Mouse (Mus musculus) large intestine, adult 2 months (tissue): ENCODE data around the gene Podxl. TPM values are rescaled to one million over a fixed set of nuclear protein-coding genes. Genes with fewer than 3 reads are reported as not detected.

ENCODE experiments used
- DNase-seq: peaks from one replicate; pipeline ENCODE4 v3.0.0-alpha.2; 2012; ENCODE audit warnings: low read depth, low spot score
- WGBS: fragments of 180-500 bp; shearing (Covaris S2); methylation state at CpG from one replicate; pipeline ENCODE4 v1.1.7; 2018; 5-methylcytosine and 5-hydroxymethylcytosine counted together
- polyA plus RNA-seq: library from polyadenylated mRNA; depleted of rRNA; stranded (reverse); fragments of >200 nt; gene quantifications from 2 replicates; pipeline ENCODE4 v1.2.3, GENCODE M21; 2012; rRNA removed

The Podxl gene
- 8.8 and 12.1 TPM in 2 replicates for polyA plus RNA-seq

DNA sequence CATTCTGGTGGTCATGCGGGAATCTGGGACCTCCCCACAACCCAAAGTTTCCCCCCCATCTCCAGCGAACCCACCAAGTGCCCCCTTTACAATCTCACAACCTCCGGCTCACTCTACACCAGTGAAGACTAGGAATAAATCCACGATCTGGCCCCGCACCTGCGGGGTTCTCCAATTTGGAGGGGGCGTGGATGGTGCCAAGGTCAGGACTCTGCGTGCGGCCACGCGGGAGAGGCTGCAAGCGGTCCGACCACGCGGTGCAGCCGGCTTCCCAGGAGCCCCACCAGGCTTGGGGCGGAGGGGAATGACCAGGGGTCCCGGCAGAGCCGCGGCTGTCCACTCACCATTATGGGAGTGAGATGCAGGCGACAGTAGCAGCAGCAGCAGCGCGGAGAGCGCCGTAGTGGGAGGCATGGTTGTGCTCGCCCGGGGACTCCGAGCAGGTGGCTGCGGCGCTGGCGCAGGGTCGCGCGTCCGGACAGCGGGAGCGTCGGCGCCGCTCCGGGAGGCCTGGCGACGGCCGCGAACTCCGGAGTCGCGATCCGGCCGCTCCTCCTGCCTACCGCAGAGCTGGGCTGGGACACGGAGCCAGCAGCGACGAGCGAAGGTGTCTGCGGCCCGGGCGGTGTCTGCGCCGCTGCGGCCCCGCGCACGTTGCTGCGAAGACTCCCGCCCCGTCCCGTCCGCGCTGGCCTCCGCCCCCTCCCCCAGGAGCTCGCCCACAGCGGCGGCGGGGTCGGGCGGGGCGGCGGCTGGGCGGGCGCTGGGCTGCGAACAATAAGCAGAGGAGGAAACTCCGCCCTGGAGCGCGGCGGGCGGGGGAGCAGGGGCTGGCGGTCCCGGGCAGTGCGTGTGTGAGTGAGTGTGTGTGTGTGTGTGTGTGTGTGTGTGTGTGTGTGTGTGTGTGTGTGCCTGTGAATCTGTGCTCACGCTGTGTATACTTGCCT is at the start of gene Podxl:
Gene Podxl (minus strand): TSS at position 747 of the 947 bp plus-strand sequence.
- DNase-seq: no peak

DNA sequence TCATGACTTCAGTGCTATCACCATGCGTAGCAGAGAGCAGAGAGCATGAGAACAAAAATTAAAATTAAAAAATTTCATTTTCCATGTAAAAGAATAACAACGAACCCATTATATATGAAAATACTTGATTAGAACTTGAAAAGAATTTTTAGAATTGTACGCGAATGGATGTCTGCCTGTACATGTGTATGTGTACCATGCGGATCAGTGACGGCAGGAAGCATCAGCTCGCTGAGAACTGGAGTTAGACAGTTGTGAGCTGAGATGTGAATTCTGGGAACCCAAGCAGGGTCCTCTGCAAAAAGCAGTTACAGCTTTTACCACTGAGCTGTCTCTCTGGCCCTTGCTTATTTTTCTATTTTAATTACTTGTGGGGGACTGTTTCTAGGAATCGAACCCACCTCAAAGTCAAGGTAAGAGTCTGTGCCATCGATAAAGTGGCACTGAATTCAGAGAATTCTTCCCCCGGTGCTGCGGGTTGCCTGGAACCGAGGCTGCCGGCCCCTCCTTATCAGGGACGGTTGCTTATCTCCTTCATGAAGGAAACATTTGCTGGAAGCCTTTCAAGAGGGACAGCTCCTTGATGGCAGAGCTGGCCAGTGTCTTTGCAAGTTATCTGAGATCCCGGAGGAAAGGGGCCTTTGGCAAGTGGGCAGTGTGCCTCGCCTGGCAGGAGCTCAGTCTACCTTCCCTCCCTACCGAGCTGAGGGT is 48.9 kb upstream of the Podxl start:
- DNase-seq: no peak

More for the DNA sequence above, at the start of gene Podxl:
- 1% methylated on average over 86 of the region's 91 CpGs for WGBS

DNA sequence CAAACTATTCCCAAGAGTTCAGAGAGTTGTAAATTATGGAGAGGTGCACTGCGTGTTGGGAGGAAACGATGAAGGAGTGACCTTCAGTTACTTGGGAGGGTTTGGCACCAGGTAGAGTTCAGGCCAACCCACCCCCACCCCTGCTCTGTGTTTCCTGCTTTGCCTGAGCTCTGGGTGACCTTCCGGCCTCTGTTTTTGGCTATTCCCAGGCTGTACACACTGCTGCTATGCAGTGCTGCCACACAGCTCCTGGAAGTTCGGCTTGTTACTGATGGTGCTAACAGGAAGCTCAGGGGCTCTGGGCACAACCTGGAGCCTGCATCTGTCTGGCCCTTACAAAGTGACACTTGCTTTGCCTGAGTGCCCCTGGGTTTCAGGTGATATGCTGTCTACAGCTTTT is 42.6 kb upstream of the Podxl start:
- DNase-seq: no peak
- 64% methylated on average over 4 of the region's 4 CpGs for WGBS

More for the DNA sequence above, 48.9 kb upstream of the Podxl start:
- 63% methylated on average over 17 of the region's 17 CpGs for WGBS

DNA sequence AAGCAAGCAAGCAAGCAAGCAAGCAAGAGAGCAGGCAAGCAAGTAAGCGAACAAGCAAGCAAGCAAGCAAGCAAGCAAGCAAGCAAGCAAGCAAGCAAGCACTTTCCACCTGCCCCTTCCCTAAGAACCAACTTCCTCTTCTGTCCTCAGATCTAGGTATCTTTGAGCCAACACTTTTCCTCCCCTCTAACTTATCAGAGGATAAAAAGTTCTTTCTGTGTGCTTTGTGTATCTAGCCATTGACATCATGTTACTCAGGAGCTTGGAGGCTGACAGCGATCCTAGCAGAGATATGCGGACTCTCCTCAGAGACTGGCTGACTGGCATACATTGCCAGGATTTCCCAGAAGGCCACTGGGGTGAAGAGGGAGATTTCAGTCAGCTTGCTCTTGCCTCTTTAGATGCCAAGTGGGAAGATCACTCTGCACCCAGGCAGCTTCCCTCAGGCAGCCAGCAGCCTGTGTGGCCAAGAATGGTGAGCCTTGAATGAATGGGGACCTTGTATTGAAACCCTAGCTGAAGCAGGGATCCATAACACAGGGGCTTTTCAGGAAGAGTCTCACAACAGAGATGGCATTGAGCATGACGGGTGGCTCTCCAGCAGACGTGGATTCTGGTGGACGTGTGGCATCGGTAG is 41.0 kb upstream of the Podxl start:
- 92% methylated on average over 7 of the region's 7 CpGs for whole genome bisulfite sequencing
- DNase-seq: no peak

DNA sequence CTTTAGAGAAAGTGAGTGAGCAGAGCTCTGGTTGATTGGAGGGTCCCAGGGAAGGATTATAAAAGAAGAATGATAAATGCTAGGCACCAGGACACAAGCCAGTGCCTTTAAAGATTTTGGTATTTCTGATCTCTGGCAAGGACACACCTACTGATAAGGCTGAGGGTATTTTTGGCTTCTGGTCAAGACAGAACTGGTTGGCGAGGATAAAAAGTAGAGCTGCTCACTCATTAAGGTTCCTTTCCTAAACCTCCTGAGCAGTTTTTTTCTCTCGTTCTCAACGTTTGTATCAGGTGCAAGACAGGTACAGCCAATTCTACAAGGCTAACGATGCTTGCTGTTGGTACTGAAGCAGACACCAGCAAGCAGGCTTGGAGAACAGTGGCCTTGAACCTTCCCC is 38.7 kb upstream of the Podxl start:
- WGBS: 39% methylated on average over 4 of the region's 4 CpGs
- no peak for DNase-seq

DNA sequence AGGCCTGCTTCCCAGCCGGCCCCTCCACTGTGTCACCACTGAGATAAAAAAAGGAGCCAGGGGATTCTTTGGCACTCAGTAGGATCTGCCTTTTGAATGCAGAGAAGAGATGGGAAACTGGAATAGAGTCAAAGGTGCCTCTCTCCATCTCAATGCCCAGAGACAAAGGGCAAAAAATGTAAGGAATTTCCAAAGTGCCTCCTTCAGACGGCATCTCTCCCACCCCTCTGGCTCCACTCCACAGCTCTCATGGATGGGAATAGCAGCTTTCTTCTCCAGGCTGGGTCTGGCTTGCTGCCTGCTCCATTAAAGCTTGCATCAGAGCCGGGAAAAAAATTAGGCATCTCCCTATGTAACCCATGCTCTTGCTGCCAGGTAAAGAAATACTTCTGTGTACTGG is 37.4 kb upstream of the Podxl start:
- WGBS: 41% methylated on average over 3 of the region's 3 CpGs
- no peak for DNase-seq

DNA sequence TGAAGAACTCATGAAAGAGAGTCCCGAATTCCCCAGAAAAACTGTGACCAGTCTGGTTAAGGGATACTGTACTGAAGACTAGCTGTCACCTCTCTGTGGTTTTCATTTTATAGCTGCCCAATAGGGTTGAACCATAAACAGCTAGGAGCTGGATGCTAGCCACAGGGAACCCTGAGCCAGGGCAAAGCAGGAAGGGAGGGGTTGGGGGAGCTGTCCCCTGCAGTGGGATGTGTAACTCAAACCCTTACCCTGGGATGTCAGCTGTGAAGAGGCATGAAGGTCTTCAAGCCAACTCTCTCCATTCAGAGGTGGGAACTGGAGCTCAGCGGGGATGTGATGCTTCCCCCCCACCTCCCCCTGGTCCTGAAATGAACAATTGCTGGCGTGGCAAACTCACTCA is 36.1 kb upstream of the Podxl start:
- no peak for DNase-seq
- 36% methylated on average over 3 of the region's 3 CpGs for WGBS

DNA sequence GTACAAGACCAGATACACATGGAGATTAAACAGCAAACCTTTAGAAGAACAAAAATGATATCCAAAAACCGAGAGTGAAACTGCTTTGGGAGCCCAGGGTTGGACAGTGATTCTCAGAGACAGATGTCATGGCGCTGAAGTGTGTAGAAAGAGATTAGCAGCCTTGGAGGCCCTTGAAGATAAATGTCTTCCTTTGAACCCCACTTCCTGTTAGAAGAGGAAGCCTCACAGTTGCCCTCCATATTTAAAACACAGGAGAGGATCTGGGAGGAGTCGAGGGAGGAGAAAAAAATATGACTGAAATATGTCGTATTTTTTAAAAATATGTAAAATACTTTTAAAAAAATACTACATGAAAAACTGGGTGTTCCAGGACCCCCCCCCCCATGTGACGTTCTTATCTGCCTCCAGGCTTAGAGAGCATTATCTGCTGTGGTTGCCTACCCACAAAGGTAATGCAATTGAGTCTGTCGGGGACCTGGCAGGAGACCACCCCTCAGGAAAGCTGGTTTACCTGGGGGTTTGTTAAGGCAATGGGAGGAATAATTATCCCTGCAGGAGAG is 34.6 kb upstream of the Podxl start:
- 75% methylated on average over 6 of the region's 6 CpGs for WGBS
- DNase-seq: no peak

DNA sequence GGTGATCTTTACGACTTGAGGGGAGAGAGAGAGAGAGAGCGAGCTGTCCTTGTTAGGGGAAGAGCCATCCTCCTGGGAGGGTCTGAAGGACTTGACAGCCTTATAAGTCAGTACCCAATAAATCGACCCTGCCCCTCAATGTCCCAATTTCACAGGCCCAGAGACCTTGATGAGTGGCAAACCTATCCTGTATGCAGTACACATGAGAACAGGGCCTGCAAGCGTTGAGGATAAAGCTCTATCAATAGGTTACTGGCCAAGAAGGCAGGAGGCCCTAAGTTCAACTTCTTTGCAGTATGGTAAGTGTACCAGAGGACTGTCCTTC is 33.3 kb upstream of the Podxl start:
- 29% methylated on average over 4 of the region's 4 CpGs for WGBS

DNA sequence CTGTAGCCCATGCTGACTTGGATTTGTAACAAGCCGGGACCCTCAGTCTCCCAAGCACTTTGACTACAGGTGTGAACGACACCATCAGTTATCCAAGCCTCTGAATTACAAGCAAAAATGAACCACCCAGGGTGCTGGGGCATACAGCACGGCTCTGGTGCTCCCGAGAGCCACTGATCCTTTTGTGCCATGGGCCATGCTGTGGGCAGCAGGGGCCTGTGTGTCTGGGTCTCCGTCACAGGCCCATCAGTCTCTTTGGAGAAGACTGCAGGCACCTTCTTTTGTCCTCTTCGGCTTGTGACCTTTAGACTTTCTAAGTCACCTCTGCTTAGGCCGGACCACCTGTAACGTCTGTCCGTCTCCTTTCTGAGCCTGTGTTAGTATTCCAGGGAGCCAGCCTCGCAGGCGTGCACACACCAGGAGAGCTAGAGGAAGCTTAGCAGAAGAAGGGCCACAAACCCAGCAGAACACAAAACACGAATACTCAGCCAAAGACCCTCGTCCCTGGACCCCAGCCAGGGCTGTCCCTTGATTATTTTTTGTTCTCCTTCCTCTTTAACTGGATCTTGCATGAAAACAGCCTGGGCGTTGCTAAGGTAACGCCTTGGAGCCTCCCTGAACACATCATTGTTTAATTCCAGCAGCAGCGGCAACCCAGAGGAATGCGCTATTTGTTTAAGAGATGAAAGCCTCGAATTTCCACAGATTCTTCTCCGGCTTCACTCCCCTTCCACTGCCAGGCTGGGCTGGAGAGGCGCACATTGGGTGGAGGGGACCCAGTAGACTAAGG is 32.8 kb upstream of the Podxl start:
- DNase-seq: no peak
- 28% methylated on average over 20 of the region's 20 CpGs for WGBS

More for the DNA sequence above, 33.3 kb upstream of the Podxl start:
- DNase-seq: no peak

DNA sequence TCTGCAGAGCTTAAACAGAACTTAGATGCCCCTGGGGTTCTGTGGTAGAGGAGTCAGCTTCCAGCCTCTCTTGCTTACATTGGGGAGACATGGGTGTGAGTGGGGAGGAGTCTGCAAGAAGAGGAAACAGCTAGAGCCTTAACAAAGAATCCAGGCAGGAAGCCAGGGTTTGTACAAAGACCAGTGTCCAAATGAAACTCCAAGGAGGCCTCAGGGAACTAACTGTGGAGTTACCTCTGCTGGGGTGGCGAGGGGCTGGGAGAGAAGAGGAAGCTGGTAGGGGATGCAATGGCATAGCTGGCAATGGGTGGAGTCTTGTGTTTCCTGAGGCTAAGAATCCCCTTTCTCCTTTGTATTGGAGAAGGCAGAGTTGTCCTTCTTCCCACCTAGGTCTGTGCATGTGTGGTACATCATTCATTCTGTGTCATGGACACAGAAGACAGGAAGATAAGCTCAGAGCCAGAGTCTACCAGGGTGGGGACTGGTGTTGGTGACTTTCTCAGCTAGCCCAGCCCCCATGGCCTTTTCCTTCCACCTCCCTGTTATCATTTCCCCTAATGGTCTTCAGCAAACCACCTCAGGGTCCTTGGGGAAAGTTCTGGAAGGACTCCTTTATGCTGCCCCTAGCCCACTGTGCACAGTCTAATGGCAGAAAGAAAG is 28.9 kb upstream of the Podxl start:
- WGBS: 28% methylated on average over 1 of the region's 1 CpGs
- no peak for DNase-seq

DNA sequence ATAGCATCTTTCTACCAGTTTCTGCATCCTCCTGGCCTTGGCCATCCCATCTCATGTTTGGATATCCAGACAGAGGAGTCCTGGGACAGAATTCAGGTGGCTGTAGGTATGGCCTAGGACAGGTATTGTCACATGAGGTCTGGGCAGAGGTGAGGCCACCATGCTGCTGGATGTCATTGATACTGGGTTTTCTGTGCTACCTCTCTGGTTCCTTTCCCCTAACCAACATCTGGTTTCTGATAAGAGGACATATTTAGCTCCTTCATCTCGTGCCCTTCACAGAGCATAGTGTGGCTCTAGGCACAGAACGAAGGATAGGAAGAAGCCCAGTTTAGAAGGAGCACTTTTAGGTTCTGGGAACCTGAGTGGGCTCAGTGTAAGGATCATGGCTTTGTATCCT is 28.3 kb upstream of the Podxl start:
- WGBS: 65% methylated on average over 2 of the region's 2 CpGs
- DNase-seq: no peak

DNA sequence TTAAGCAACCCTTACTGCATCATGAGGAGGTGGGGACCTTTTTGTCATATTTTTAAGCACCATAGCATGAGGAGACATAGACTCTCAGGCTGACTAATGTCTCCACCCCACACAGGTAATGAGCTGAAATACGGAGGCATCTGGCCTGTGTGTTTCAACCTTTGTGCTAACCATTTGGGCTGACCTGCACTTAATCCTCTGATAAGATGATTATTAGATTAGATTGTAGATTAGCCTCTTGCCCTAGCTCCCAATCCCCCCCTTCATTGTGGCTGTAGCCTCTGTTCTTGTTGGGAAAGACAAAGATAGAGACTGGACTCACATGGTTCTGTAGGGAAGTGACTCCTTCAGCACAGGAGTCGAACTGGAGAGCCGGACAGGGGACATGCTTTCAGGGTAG is 27.9 kb upstream of the Podxl start:
- 75% methylated on average over 3 of the region's 3 CpGs for WGBS
- no peak for DNase-seq

DNA sequence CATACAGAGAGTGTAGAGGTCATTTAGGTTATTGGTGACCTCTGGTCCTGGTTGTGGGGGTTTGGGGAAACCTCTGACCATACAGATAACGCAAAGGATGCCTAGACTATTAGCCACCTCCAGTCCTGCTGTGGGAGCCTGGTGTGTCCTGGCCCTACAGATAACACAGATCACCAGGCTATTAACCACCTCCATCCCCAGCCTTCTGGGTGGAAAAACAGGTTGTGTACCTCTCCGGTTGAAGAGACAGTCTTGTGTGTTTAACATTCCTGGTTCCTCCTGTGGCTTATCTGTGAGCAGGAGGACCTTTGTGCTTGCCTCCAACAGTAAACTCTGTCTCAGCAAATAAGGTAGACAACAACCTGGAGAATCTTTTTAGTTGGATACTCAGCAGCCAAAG is 27.0 kb upstream of the Podxl start:
- no peak for DNase-seq
- 44% methylated on average over 2 of the region's 2 CpGs for WGBS

DNA sequence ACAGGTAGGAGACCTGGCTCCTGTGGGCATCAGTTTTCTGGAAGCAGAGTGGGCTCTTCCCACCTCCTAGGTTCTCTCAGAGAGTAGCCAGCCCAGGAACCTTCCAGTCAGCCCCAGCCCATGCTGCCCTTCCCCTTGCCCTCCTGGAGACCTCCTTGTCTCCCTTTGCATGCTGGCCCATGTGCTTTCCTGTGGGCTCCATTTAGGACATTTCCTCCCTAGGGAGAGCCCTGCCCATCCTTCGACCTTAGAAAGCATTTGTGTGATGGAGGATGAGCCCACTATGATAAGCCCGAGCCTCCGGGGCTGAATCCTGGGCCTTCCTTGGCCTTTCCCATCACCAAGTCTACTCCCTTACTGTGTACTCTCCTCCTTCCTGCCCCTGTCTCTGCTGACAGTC is 25.5 kb upstream of the Podxl start:
- no peak for DNase-seq
- WGBS: 82% methylated on average over 3 of the region's 3 CpGs

DNA sequence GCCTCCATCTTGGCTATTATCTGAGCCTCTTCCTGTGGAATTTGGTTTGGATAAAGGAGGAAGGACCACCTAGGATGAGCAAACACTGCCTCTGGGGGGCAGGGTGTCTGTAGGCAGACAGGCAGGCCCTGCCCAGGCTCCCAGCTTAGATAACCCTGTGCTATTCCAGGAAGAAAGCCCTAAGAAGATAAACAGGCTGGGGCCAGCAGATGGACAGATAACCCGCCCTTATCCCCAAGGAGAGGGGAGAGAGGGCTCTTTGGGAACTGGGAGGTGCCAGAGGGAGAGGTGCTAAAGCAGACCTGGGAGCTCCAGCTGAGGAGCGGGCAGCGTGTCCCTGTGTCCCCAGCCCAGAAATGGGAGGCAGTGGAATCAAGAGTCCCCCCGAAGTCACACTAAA is 23.9 kb upstream of the Podxl start:
- 56% methylated on average over 4 of the region's 4 CpGs for WGBS
- DNase-seq: no peak

DNA sequence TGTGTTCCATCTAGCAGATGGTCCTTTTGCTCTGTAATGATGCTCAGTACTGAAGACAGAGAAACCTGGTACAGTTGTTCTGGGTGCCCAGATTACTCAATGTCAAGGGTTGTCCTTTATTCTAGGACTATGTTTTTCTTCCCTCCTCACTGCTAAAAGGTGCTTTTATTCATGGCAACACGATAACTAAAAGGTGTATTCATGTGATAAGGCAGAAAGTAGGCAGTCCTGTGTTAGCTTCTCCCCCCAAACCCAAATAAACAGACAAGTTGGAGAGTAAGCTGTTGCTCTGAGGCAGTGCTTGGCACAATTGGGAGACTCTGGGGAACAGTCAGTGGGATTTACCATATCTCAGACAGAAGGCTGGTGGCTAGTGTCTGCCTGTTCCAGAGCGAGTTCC is 22.3 kb upstream of the Podxl start:
- no peak for DNase-seq
- WGBS: 82% methylated on average over 2 of the region's 2 CpGs

DNA sequence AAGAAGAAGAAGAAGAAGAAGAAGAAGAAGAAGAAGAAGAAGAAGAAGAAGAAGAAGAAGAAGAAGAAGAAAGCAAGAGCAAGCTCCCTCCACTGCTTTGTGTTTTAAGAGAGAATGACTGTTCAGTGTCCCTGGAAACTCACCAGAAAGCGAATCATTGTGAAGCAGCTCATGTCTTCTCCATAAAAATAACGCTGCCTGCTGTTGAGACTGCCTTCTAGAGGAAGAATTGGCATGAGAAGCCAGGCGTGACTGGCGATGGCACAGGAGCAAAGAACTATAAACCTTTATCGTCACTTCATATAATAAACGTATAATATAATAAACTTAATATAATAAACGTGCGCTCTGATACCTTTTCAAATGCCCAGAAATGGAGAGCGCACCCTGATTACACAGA is 12.4 kb upstream of the Podxl start:
- no peak for DNase-seq
- 37% methylated on average over 9 of the region's 9 CpGs for WGBS

DNA sequence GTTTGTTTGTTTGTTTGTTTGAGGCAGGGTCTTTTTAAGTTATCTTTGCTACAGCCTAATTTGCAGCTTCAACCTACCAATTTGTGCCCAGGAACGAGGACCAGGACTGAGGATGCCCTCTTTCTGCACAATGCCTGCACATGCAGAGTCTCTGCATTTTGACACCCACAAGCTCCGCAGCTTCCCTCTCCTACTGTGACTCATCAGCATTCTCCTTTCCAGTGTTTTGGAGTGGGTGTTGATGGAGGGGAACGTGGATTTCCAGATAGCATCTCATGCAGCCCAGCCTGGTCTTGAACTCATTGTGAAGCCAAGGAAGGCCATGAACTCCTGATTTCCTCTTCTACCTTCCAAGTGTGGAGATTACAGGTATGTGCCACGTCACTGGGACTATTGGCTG is 11.3 kb upstream of the Podxl start:
- 75% methylated on average over 4 of the region's 4 CpGs for WGBS
- no peak for DNase-seq
